33 mouse cellular contexts compared by ENCODE assay signal in the genomic region with DNA sequence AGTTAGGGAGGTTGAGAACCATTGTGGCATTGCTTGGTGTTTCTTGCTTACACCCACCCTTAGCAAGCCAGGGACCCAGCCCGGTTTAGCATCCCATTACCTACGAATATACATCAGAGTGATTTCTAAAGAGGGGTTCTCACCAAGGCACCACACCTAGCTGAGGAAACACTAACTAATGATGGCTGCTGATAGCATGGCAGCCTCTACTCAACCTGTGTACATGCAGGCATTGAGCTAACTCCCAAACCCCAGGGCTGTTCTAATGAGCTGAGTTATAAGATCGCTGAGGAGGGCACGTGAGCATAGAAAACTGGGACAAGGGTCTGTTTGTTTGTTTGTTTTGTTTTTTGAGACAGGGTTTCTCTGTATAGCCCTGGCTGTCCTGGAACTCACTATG.
"Had no signal": no experiment of that assay in that cellular context is flagged by ENCODE, and none has a peak within 500 bp of the region (broad histone marks: within the 10 kb centered on the region; RNA-seq: fewer than 3 reads in every experiment).

No protein-coding gene starts in this region.

- H3K4me3 ChIP-seq: heart, embryonic 12.5 days; heart, embryonic 13.5 days; heart, embryonic 15.5 days; hindbrain, embryonic 10.5 days; hindbrain, embryonic 12.5 days; hindbrain, embryonic 13.5 days; hindbrain, embryonic 15.5 days; intestine, embryonic 15.5 days; kidney, embryonic 15.5 days; layer of hippocampus, adult 2 months; left cerebral cortex, adult 2 months had no signal

- H3K27me3 ChIP-seq: heart, embryonic 12.5 days; heart, embryonic 13.5 days; heart, embryonic 15.5 days; hindbrain, embryonic 12.5 days; hindbrain, embryonic 13.5 days; hindbrain, embryonic 15.5 days; intestine, embryonic 15.5 days; kidney, embryonic 15.5 days had no signal

- ATAC-seq: hindbrain, embryonic 16.5 days; hindbrain, postnatal 0 days; inflammation-experienced regulatory T-cells, adult 6 months; intestine, embryonic 15.5 days; intestine, embryonic 16.5 days; intestine, postnatal 0 days had no signal

- DNase-seq: heart, postnatal 10 days; heart, postnatal 14 days; heart, postnatal 36 days; kidney, adult 11 months; kidney, adult 18-20 months; kidney, adult 2 months; kidney, adult 8-10 months; kidney, adult 9 months; kidney, postnatal 10 days; kidney, postnatal 14 days; kidney, postnatal 25 days; kidney, postnatal 36 days; kidney, postnatal 4 days; layer of hippocampus, adult 9-11 months; layer of hippocampus, postnatal 36 days had no signal

- H3K4me2 ChIP-seq: heart, embryonic 12.5 days; heart, embryonic 13.5 days; heart, embryonic 15.5 days; hindbrain, embryonic 12.5 days; hindbrain, embryonic 13.5 days; hindbrain, embryonic 14.5 days; hindbrain, embryonic 15.5 days; intestine, embryonic 15.5 days; kidney, embryonic 15.5 days had no signal

- H3K4me1 ChIP-seq: heart, embryonic 12.5 days; heart, embryonic 13.5 days; heart, embryonic 15.5 days; hindbrain, embryonic 10.5 days; hindbrain, embryonic 12.5 days; hindbrain, embryonic 13.5 days; hindbrain, embryonic 15.5 days; intestine, embryonic 15.5 days; kidney, embryonic 15.5 days had no signal

- H3K9ac ChIP-seq: heart, embryonic 12.5 days; heart, embryonic 13.5 days; heart, embryonic 15.5 days; hindbrain, embryonic 12.5 days; hindbrain, embryonic 13.5 days; hindbrain, embryonic 14.5 days; hindbrain, embryonic 15.5 days; intestine, embryonic 15.5 days; kidney, embryonic 15.5 days had no signal

- H3K27ac ChIP-seq: heart, embryonic 13.5 days; heart, embryonic 15.5 days; hindbrain, embryonic 10.5 days; hindbrain, embryonic 12.5 days; hindbrain, embryonic 13.5 days; hindbrain, embryonic 14.5 days; hindbrain, embryonic 15.5 days; hindbrain, postnatal 0 days; intestine, embryonic 15.5 days; kidney, embryonic 15.5 days; kidney, postnatal 0 days; layer of hippocampus, adult 2 months; left cerebral cortex, adult 2 months had no signal
